Mouse (Mus musculus): ENCODE results near the gene Nasp.
"Not testable (repeated sequence)": the region's sequence is repeated elsewhere in the genome, so short reads cannot be mapped to it uniquely, and the experiment has no call there.

Nasp gene

DNA sequence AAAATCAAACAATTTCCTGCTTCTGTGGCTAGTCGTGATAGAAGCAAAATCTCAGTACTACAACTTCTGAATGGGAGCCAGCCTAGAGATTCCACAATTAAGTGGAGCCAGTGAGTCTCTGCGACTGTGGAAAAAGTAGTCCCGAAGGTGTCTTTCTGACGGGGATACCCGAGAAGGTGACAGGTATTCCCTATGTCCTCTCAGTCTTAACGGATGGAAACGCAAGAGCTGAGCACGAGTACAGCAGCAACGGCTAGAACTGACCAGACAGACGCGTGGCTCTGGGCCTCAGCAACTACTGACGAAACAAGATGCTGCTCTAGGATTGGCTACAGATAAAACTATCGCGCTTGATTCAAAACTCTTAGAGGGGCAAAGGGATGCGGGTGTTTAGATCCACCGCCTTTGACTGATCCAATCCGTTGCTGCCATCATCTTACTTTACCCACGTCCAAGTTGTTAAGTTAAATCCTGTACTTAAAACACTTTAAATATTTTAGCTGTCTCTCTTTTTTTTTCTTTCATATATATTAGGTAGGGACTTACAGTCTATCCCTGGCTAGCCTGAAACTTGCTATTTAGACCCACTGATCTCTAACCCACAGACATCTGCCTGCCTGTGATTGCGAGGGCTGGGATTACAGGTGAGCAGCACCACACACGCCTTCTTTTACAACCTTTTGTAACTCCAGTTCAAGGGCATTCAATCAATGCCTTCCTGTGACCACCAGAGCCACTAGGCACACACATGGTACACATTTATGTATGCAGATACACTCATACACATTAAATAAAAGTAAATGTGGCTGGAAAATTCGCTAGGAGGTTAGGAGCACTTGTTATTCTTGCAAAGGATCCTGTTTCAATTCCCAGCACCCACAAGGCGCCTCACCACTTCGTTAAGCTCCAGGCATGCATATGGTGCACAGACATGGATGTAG lies at the start of gene Nasp:
TSS of gene Nasp (minus strand) at position 220 of the 941 bp plus-strand sequence.
- DNase-seq (ENCODE audit: extremely low spot score, low read depth, low spot score) = peak; percentile 87

DNA sequence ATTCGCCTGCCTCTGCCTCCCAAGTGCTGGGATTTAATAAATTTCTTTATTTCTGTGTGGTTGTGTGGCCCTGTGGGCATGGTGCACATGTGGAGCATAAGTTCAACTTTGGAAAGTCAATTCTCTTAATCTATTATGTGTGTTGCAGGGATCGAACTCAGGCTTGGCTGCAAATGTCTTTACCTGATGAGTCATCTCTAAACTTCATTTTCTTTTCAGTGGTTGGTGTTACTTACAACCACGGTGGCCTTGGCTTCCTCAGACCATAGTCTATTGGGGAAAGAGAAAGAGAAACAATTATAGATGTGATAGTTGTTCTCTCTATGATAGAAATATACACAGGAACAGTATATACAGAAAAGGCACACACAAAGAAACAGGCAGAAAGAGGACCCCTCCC lies 48.3 kb upstream of the Nasp start:
- no peak for DNase-seq (ENCODE audit: extremely low spot score, low read depth, low spot score)

DNA sequence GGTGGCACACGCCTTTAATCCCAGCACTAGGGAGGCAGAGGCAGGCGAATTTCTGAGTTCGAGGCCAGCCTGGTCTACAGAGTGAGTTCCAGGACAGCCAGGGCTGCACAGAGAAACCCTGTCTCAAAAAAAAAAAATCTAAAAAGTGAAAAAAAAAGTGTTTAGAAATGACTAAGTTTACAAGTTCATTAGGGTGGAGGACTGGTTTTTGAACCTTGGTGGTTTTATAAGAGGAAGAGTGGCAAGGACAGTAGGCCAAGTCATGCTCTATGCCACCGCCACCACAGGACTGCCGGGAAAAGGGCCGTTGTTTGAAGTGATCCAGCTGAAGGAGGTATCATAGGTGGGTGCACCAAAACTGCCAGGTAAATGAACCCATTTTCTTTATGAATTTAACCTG lies 47.0 kb upstream of the Nasp start:
- DNase-seq (ENCODE audit: extremely low spot score, low read depth, low spot score) = not testable (repeated sequence)

DNA sequence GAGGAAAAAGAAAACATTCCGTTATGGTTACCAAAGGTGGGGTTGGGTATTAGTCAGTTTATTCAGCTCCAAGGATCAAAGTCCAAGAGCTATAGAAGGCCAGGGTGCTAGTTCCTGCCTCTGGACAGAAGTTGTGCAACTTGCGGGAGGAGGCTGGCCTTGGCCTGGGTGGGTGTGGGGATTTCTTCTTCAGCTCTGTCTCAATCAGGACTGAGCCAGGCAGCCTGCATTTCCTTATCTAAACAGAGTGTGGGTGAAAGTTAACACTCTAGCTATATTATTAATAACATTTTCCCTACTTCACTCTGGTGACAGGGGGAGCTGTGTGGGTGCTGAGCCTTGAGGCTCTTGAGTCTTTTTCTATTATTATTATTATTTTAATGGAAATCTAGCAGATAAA lies 45.0 kb upstream of the Nasp start:
- DNase-seq (ENCODE audit: extremely low spot score, low read depth, low spot score) = no peak

DNA sequence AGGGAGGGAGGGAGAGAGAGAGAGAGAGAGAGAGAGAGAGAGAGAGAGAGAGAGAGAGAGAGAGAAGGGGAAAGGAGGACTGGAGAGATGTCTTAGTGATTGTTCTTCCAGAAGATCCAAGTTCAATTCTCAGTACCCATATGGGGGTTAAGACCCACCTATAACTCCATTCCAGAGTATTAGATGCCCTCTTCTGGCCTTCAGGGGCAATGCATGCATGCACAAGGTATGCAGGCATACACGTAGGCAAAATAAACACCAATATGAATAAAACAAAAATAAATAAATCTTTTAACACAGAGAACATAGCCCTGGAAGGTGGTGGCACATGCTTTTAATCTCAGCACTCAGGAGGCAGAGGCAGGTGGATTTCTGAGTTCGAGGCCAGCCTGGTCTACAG lies 41.5 kb upstream of the Nasp start:
- no peak for DNase-seq (ENCODE audit: extremely low spot score, low read depth, low spot score)

DNA sequence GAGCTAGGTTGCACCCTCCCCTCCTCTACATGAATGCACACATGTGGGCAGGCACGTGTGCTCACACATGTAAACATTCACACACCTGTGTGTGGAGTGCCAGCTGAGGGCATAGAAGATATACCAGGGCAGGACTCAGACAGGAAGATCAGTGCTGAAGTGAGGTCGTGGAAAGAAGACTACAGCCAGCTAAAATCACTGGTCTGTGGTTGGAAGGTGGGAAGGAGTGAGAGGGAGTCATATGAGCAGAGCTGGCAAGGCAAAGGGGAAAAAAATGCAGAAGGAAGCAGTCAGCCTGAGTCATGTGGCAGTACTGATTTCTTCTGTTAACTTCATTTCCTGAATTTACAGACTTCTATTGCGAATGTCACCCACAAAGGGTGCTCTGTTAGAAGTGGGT lies 40.4 kb upstream of the Nasp start:
- no peak for DNase-seq (ENCODE audit: extremely low spot score, low read depth, low spot score)

DNA sequence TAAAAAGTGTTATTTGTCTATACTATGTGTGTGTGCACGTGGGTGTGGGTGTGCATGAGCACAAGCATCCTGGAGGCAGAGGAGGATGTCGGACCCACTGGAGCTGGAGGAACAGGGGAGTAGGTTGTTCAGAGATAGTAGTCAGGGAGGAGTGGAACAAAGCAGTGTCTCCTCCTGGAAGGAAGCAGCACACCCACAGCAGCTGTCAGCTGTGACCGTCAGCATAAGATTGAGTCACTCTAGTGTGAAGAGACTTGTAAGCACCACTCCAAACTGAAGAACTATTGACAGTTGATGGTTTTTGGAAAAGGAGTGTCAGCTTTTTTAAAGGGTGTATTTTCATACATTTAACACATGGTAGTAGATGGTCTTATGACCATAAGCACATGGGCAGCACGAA lies 38.9 kb upstream of the Nasp start:
- no peak for DNase-seq (ENCODE audit: extremely low spot score, low read depth, low spot score)

DNA sequence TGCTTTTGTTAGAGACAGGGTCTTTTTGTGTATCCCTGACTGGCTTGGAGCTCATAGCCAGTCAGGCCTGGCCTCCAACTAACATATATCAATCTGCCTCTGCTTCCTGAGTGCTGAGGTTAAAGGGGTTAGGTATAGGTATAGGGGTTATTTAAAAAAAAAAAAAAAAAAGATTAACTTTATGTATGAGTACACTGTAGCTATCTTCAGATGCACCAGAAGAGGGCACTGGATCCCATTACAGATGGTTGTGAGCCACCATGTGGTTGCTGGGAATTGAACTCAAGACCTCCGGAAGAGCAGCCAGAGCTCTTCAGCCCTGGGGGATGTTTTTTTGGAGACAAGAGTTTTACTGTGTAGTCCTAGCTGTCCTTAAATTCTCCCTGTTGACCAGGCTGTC lies 34.3 kb upstream of the Nasp start:
- no peak for DNase-seq (ENCODE audit: extremely low spot score, low read depth, low spot score)

DNA sequence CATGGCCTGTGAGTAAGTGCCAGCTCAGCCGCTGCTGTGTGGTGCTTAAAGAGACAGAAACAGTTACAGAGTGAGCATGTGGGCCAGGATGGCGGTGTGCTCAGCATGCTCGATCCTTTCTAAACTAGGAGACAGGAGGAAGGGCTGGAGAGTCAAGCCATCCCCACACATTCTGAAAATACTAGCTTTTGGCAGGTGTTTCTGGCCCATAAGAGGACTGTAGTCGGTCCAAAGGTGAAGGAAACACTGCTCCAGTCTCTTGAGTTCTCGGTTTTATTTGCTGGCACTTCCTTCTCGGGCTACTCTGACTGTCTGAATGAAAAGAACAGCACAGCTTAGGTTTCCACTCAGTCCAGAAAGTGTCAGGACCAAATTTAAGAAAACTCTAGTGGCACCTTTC lies 33.1 kb upstream of the Nasp start:
- DNase-seq (ENCODE audit: extremely low spot score, low read depth, low spot score) = no peak

DNA sequence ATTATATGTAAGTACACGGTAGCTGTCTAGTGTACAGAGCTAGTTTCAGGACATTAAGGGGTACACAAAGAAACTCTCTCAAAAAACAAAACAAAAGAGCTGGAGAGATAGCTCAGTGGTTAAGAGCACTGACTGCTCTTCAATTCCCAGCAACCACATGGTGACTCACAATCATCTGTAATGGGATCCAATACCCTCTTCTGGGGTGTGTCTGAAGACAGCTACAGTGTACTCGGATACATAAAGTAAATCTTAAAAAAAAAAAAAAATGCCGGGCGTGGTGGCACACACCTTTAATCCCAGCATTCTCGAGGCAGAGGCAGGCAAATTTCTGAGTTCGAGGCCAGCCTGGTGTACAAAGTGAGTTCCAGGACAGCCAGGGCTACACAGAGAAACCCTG lies 32.2 kb upstream of the Nasp start:
- not testable (repeated sequence) for DNase-seq (ENCODE audit: extremely low spot score, low read depth, low spot score)

DNA sequence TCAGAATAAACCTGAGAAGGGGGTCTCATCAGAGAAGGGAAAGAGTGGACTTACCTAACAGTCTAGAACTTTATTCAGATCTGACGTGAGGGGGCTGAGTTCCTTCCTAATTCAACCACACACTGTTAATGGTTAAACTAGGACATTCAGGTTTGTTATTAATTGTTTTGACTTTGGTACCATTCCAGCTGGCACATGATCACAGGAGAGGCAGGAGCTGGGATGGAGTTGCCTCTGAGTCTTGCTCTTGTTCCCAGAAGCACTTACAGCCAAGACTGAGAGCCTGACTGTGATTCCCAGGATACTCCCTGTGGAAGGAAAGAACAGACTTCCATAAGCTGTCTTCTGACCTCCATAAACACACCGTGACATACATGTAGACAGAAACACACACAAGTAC lies 31.7 kb upstream of the Nasp start:
- DNase-seq (ENCODE audit: extremely low spot score, low read depth, low spot score) = no peak

DNA sequence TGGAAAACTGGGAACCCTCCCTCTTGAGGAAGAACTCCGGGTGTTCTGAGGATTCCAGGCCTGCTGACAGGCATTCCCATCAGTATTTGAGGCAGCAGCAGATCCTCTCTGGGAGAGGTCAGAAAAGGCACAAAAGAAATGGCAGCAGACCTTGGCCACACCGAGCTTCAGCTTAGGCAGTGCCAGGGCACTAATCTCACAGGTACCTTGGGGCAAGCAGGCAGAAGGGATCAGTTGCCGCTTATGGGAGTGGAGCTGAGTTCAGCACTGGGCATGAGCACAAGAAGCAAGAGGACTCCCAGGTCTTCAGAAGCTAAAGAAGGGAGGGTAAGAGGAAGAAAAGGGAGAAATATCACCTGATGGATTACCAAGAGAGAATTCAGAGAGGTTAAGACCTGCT lies 30.2 kb upstream of the Nasp start:
- DNase-seq (ENCODE audit: extremely low spot score, low read depth, low spot score) = no peak

DNA sequence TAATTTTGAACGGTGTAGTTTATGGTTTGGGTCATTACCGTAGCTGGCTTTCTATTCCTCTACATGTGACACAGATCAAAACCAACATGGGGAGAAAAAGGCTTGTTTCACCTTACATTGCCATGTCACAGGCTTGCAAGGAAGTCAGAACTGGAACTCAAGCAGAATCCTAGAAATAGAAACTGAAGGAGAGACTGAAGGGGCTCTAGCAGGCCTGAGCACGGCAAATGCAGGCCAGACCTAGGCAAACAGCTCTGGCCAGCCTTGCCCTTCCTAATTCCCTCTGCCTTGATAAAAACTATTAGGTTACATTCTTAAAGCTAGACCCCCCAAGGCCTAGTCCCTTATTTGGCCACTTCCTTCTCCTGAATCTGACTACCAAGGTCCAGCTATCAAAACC lies 27.9 kb upstream of the Nasp start:
- DNase-seq (ENCODE audit: extremely low spot score, low read depth, low spot score) = no peak

DNA sequence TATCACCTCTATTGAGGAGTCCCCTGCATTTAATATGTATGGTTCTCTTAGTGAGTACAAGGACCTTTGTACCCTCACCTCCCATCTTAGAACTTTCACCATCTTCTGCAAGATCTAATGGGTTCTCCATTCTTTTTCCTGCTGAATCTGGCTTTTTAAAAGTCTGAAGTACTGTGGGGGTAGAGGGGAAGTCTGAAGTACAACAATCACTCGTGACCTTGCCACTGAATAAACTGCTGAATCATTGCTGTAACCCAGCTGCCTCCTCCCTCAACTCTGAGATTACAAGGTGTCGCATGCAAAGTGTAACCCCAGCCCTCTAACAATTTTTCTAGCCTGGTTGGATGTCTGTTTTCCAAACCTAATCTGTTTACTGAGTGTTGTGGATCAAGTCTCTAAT lies 27.4 kb upstream of the Nasp start:
- DNase-seq (ENCODE audit: extremely low spot score, low read depth, low spot score) = no peak

DNA sequence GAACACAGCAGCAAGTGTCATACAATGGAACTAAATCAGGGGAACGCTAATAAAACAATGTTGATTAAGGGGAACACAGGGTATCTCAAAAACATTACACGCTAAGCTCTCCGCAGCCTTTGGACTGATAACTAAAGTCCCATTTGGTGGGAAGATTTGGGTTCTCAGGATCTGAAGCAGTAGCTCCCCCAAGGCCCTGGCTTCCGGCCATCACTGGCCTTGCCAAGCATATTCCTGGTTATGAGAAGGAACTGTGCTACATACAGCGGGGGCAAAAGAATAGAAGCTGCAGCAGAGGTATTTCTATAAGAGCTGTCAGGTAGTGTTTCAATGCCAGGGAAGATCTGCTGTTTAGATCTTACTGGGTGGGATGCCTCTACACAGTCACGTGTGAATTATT lies 25.5 kb upstream of the Nasp start:
- no peak for DNase-seq (ENCODE audit: extremely low spot score, low read depth, low spot score)

DNA sequence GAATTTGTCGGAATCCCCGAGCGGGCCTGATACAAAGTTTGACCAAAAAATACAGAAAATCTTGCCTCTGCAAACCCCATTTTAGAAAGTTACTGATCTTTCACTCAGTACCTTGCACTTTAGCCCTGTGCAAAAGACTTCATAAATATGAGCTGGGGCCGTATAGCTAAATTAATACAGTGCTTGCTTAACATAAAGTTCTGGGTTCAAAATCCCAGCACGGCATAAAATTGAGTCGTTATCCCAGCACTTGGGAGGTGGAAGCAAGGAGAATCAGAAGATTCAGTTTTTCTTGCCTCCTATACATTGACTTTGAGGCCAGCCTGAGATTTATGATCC lies 24.0 kb upstream of the Nasp start:
- no peak for DNase-seq (ENCODE audit: extremely low spot score, low read depth, low spot score)

DNA sequence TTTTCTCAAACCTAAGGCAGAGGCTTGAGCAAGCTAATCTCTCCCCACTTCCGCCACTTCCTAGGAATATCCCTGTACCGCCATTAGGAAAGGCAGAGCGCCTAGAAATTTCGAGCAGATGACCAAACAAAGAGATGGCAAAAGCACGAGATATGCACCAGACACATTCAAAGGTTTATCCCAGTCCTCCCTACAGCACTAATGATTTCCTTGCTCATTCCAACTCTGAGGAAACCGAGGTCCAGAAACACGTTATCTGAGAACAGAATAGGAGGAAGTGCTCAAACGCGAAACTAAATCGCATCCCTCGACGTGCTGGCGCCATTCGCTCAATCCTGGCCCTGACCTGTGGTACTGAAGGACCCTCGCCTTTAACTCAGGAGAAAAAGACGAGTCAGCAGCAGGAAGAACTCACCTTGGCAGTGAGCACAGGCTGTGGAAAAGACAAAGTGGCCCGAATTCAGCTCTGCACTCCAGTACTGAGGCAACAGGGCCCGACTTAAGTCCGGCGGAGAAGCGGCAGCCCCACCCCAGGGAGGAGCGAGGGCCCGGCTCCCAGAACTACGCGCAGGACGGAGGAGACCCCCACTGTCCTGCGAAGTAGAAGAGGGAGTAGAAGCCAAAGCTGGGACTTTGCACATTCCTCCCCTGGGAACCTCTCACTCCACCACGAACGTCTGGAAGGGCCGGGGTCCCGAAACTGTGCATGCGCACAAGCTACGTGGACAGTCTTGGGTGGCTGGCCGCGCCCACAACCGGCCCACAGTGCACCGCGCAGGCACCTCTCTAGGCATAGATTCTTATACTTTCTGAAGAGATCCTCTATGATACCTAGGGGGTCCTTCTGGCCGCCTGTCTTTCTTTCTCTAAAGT lies 23.4 kb upstream of the Nasp start, which contains the start of gene Akr1a1:
TSS of gene Akr1a1 (minus strand) at position 757 of the 873 bp plus-strand sequence.
- peak; percentile 35 for DNase-seq (ENCODE audit: extremely low spot score, low read depth, low spot score)

DNA sequence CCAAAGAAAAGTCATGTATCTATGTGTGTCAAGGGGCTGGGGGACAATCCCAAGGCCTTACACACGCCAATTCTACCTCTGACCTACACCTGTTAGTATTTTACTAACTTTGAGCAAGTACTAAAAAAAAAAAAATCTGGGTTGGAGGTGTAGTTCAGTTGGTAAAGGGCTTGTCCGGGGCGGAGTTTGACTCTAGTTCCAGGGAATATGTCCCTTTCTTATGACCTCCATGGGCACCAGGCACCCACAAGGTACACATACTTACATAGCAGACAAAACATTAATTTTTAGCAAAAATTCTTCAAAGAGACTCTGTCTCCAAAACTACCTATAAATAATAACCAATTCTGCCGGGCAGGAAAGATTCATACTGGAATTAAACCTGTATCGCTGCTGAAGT lies 22.6 kb upstream of the Nasp start:
- DNase-seq (ENCODE audit: extremely low spot score, low read depth, low spot score) = no peak

DNA sequence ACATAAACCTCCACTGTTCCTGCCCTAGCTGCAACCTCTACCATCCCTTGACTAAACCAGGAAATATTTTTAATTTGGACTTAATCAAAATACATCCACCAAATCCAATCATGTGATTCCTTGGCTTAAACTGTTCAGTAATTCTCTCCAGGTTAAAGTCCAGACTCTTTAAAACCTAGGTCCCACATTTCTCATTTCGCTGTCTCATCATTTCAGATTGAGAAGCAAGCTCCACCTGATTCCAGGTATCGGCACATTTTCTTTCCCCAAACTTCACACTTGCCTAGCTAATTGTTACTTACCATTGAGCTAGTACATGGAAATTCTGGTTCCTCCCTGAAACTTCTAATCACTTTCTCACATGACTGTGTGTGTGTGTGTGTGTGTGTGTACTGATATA lies 21.7 kb upstream of the Nasp start:
- DNase-seq (ENCODE audit: extremely low spot score, low read depth, low spot score) = no peak

DNA sequence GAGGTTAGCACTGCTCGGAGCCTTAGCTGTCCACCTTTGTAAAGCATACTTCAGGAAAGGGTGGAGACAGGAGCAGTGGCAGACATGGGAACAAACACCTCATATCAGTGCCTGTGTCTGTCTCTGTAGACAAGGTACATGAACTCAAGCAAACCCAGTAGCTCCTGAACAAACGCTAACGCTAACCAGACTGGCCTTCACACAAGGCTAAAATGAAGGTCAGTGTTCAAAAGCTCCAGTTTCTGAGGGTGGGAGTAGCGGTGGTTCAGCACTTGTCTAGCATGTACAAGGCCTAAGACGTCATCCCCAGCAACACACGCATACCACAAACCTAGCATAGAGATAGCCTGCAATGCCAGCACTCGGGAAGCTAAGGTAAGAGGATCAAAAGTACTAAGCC lies 17.9 kb upstream of the Nasp start:
- no peak for DNase-seq (ENCODE audit: extremely low spot score, low read depth, low spot score)

DNA sequence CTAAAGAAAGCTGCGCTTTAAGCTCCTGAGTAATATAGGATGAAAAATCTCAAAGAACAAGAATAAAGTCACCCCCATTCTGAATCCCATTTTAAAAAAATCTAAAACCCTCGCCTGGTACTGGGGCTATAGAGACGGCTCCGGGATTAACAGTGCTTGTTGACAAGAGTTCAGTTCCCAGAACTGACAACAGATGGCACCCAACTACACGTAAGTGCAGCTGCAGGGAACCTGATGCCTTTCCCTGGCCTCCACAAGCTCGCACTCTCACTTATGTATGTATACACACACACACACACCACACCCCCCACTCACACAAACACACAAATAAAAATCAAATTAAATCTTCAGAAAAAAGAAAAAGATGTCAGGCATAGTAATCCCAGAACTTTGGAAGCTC lies 16.6 kb upstream of the Nasp start:
- DNase-seq (ENCODE audit: extremely low spot score, low read depth, low spot score) = no peak

DNA sequence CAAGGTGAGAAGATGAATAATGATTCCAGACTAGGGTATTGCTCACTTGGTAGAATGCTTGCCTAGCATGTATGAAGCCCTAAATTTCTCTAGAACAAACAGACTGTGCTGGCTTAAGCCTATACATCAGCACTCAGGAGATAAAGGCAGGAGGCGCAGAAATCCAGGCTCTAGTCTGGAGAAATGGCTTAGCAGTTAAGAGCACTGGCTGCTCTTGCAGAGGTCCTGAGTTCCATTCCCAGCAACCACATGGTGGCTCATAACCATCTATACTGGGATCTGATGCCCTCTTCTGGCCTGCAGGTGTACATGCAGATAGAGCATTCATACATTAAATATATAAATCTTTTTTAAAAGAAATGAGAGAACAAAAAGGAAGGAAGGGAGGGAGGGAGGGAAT lies 14.3 kb upstream of the Nasp start:
- no peak for DNase-seq (ENCODE audit: extremely low spot score, low read depth, low spot score)
